Mouse (Mus musculus) frontal cortex, adult (tissue): ENCODE results near the gene Gm6583.

Source experiments
- ATAC-seq: cut with Nextera tagmentation; 2 replicates; pipeline ENCODE4 v1.9.2; 2017; ENCODE audit warnings: mild to moderate bottlenecking, moderate library complexity, mixed read lengths; ENCODE audit not compliant: low TSS enrichment

Gm6583 gene

GRCm38 (mm10) chr5:112355910-112356309, at the start of gene Gm6583:
Gene Gm6583, minus strand, starts transcription at chr5:112356033.
- ATAC-seq: no peak

- no peak for ATAC-seq
Measured at GRCm38 (mm10) chr5:112402437-112402836, 46.6 kb upstream of the Gm6583 start.

- ATAC-seq: no peak
Measured at GRCm38 (mm10) chr5:112399284-112399683, 43.5 kb upstream of the Gm6583 start.

GRCm38 (mm10) chr5:112396066-112396465, 40.2 kb upstream of the Gm6583 start:
- ATAC-seq: no peak

GRCm38 (mm10) chr5:112394779-112395443, 39.1 kb upstream of the Gm6583 start, which contains the start of gene Asphd2:
Gene Asphd2, minus strand, starts transcription at chr5:112394866.
- ATAC-seq: peak; percentile 64

- ATAC-seq: no peak
Measured at GRCm38 (mm10) chr5:112394415-112394763, 38.6 kb upstream of the Gm6583 start.

DNA sequence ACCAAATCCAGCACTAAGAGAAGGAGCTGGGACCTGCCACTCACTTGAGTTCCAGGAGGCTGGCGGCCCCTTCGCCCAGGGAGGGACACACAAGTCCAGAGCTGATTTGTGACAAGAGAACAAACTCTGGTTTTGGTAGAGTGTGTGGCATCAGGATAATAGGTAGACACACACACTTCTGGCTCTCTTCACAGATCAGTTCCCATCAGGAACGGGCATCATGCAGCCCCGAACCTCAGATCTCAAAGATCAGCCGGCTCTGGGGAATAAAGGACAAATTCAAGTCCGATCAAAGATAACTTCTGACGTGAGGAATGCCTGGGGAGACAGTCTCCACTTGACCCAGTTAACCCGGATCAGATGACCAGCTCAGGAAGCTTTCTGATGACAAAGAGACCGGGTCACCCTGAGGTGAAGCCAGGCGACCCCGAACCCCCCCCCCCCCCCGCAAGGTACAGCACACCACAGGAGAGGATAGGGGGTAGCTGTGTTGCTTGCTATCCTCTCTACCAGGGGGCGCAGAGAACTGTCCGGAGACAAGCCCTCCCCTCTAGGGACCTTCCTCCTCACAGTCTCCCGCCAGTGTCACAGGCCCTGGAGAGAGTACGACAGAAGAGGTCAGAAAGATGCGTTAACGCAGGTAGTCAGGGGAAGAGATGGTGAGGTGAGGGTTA, 38.0 kb upstream of the Gm6583 start:
- no peak for ATAC-seq

DNA sequence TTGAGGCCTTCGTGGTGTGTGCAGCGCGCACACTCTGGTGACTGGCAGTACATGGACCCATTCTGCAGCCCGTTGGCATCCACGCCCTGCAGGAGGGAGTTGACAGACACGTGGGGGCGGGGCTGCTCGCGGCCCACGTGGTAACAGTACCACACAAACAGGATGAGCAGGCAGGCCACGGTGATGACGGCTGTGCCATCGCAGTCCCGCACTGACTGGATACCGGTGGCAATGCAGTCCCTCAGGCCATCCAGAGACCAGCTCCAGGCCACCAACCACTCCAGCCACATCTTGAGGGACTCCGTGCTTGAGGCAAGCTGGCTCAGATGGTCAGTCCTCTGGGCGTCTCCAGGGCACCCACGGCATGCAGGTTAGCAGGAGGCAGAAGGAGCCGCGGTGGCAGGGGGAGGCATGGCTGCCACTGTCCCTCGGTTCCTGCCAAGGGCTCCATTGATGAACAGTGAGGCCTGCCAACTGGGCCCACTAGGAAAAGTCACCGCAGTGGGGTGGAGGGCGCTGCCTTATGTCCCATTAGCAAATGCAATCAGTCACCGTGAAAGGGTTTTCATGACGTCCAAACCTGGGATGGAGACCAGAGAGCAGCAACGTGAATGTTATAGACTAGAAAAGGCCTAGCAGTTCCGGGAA, 36.0 kb upstream of the Gm6583 start:
- ATAC-seq: no peak

GRCm38 (mm10) chr5:112391002-112391401, 35.2 kb upstream of the Gm6583 start:
- no peak for ATAC-seq

- ATAC-seq: peak; percentile 39; the same call in 1 of the 2 replicates
Measured at GRCm38 (mm10) chr5:112389352-112389751, 33.5 kb upstream of the Gm6583 start.

- ATAC-seq: no peak
Measured at GRCm38 (mm10) chr5:112385973-112386372, 30.1 kb upstream of the Gm6583 start.

GRCm38 (mm10) chr5:112384805-112385472, 29.1 kb upstream of the Gm6583 start:
- no peak for ATAC-seq

GRCm38 (mm10) chr5:112382641-112383330, 27.0 kb upstream of the Gm6583 start:
- ATAC-seq: peak; percentile 51

- ATAC-seq: no peak
Measured at GRCm38 (mm10) chr5:112382042-112382441, 26.2 kb upstream of the Gm6583 start.

- ATAC-seq: no peak
Measured at GRCm38 (mm10) chr5:112381154-112381553, 25.3 kb upstream of the Gm6583 start.

- no peak for ATAC-seq
Measured at GRCm38 (mm10) chr5:112378716-112379115, 22.9 kb upstream of the Gm6583 start.

DNA sequence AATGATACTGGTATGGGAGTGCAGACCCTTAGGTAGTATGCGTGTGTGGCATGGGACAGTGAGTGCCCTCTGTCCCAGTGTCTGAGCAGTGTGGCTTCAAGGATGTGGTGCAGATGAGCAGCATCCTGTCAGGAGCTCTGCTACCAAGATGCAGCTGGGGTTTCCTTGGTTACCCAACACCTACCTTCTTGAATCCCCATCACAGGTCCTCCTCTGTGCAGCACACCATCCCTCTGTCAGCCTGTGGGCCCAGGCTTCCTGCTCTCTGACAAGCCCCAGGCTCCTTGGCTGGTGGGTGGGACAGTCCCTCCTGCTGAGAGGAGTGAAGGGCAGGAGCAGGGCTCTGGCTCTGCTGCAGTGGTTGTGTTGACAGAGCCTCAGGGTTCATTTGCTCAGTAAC, 21.5 kb upstream of the Gm6583 start:
- peak; percentile 39 for ATAC-seq

DNA sequence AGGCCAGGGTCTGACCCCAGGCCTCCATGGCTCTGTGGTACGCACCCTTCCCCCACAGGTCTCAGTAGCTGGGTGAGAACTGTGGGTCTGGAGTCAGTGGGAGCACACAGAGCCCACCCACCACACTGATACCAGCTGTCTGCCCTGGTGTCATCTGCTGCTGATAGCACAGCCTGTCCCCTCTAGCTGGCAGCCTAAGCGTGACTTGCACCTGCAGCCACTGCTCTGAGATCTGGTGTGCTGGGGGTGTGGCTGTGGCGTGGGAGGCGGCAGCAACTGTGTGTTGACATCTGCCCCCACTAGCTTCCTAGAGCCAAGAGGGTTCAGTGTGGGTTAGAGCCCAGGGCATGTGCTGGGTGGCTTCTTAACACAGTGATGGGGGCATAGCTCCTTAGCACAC, 20.3 kb upstream of the Gm6583 start:
- no peak for ATAC-seq

DNA sequence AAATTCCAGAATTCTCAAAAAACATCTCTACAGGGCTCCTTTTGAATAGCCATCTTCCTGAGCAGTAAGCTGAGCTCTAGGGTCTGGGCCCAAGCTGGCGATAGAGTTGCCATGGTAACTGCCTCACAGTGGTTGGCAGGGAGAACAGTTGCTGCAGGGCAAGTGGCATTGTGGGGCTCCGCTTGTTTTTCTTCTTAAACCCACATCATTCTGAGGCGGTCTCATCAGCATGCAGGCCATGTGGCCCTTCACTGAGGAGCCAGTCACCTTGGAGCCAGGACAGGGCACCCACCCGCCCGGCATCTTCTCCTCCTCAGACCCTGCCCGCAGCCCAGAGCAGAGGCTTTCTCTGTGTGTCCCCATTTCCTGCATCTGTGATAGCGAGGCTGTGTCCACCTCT, 16.1 kb upstream of the Gm6583 start:
- ATAC-seq: peak; percentile 78

DNA sequence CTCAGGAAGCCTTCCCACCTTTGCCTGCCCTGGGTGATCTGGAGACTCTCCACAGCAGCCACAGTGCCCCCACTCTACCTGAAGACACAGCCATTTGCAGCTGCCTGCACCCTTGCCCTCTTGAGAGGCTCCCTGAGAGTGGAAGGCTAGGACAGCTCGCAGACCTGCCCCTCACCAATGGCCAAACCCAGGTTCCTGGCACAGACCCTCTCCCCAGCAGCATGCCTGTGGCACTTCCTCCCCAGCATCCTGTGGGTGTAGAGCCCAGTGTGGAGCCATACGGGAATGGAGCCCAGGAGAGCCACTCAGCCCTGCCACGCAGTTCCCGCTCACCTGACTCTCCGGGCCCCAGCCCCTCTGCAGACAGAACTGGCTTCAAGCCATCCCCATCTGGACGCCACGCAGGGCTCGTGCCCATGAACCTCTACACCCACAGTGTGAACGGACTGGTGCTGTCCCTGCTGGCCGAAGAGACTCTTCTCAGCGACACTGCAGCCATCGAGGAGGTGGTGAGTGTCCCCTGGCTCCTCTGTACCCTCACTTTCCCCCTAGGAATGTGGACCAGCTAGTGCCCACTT, 14.5 kb upstream of the Gm6583 start:
- no peak for ATAC-seq

DNA sequence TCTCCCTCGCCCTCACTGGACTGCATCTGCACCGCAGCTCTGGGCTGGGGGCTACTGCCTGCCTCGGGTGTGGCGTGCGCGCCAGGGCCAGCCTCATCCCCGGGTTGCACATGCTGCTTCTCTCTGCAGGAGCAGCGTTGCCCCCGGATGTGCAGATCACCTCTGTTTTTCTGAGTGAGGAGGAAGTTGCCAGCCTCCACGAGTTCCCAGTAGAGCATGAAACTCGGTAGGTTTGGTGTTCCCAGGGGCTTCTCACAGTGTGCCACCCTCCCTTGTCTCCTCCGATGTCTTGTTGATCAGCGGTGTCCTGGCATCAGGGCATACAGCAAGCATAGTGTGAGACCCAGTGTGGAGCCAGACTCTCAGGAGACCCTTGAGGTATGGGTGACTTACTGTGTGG, 13.5 kb upstream of the Gm6583 start:
- no peak for ATAC-seq

DNA sequence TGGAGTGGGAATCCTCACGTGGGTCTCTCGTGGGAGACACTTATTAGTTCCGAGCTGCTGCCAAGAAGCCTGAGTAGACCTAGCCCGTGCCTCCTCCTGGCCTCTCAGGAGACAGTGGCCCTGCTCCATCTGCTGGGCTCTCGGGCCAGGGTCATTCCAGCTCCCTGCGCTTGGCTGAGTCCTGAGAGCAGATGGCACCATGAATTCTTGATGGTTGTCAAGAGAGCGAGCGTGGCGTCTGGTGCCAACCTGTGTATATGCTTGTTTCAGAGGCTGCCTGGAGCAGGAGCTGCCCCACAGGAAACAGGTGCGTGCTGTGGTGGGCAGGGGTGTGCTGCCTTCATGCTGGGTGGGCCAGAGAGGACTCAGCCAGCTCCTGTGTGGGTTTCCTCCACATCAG, 12.8 kb upstream of the Gm6583 start:
- no peak for ATAC-seq
